Mouse (Mus musculus): Measurements from ENCODE around the gene Ergic1.

The Ergic1 gene

GRCm38 (mm10) chr17:26649565-26649964, 88.3 kb downstream of the Ergic1 start:
- intact Hi-C loops (cut with DNase I): no loop called here

- intact Hi-C loops (cut with DNase I): loop anchor here (10.0 kb wide), 1 partner anchor 336 kb away; no protein-coding TSS in a partner anchor
These were observed 89.4 kb downstream of the Ergic1 start for GRCm38 (mm10) chr17:26650451-26651363.

GRCm38 (mm10) chr17:26658854-26659572, 97.7 kb downstream of the Ergic1 start:
- intact Hi-C loops (cut with DNase I): loop anchor here (5.0 to 10.0 kb wide), 2 partner anchors 228 to 344 kb away; no protein-coding TSS in a partner anchor

GRCm38 (mm10) chr17:26659573-26659915, 98.3 kb downstream of the Ergic1 start:
- intact Hi-C loops (cut with DNase I): loop anchor here (5.0 to 10.0 kb wide), 2 partner anchors 228 to 345 kb away; no protein-coding TSS in a partner anchor

- intact Hi-C loops (cut with DNase I): loop anchor here (5.0 kb wide), 2 partner anchors 52 to 122 kb away; partner anchors contain the start of gene Bnip1
These were observed 99.1 kb downstream of the Ergic1 start for GRCm38 (mm10) chr17:26660192-26660912.

- intact Hi-C loops (cut with DNase I): loop anchor here (5.0 kb wide), 2 partner anchors 50 to 120 kb away; partner anchors contain the start of gene Bnip1
These were observed 100.9 kb downstream of the Ergic1 start for GRCm38 (mm10) chr17:26662204-26662603.

GRCm38 (mm10) chr17:26662978-26663683, 101.8 kb downstream of the Ergic1 start, which contains the start of gene Atp6v0e:
Gene Atp6v0e, plus strand, starts transcription at chr17:26663231.
- intact Hi-C loops (cut with DNase I): loop anchor here (5.0 kb wide), 2 partner anchors 49 to 119 kb away; partner anchors contain the start of gene Bnip1

- intact Hi-C loops (cut with DNase I): no loop called here
These were observed 104.3 kb downstream of the Ergic1 start for GRCm38 (mm10) chr17:26665600-26665999.

GRCm38 (mm10) chr17:26671268-26671667, 110.0 kb downstream of the Ergic1 start:
- intact Hi-C loops (cut with DNase I): no loop called here

GRCm38 (mm10) chr17:26675845-26676244, 114.6 kb downstream of the Ergic1 start:
- intact Hi-C loops (cut with DNase I): loop anchor here (5.0 kb wide), 1 partner anchor 41 kb away; the partner anchor contains the start of gene Crebrf

GRCm38 (mm10) chr17:26676252-26676615, 114.9 kb downstream of the Ergic1 start:
- intact Hi-C loops (cut with DNase I): loop anchor here (5.0 kb wide), 1 partner anchor 41 kb away; the partner anchor contains the start of gene Crebrf

GRCm38 (mm10) chr17:26676616-26677376, 115.5 kb downstream of the Ergic1 start:
- intact Hi-C loops (cut with DNase I): loop anchor here (5.0 kb wide), 1 partner anchor 41 kb away; the partner anchor contains the start of gene Crebrf

GRCm38 (mm10) chr17:26677711-26678637, 116.7 kb downstream of the Ergic1 start:
- intact Hi-C loops (cut with DNase I): loop anchor here (5.0 kb wide), 1 partner anchor 39 kb away; the partner anchor contains the start of gene Crebrf

- intact Hi-C loops (cut with DNase I): no loop called here
These were observed 120.0 kb downstream of the Ergic1 start for GRCm38 (mm10) chr17:26681276-26681675.

GRCm38 (mm10) chr17:26686334-26687000, 125.2 kb downstream of the Ergic1 start:
- intact Hi-C loops (cut with DNase I): no loop called here

GRCm38 (mm10) chr17:26688795-26689735, 127.8 kb downstream of the Ergic1 start:
- intact Hi-C loops (cut with DNase I): no loop called here

GRCm38 (mm10) chr17:26689810-26690209, 128.5 kb downstream of the Ergic1 start:
- intact Hi-C loops (cut with DNase I): no loop called here
